Mouse (Mus musculus): ENCODE results near the gene Ccdc73. TPM values are rescaled to one million over a fixed set of nuclear protein-coding genes. Genes with fewer than 3 reads are reported as not detected.

The Ccdc73 gene
- total and polyA plus RNA-seq, 3 experiments = 2.2 to 5.1 (median 2.2) TPM

DNA sequence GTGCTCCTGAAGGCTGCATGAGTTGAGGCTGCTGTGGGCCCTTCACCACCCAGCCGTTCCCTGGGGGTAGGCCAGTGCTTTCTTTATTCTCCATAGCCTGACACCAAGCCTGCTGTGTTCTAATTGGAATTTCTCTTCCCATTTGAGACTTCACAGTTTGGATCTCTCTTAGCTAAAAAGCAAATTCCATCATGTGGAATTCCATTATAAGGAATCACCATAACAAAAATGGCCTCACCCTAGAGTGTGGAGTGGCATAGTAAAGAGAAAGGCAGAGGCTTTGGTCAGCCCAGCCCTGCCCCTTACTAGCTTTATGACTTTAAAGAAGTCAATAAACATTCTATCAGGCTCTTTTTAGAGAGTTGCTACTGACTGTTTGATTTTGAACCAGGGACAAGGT, 180.7 kb downstream of the Ccdc73 start:
- H3K27ac ChIP-seq (ENCODE audit: insufficient read depth, low read depth) = no peak overlapping the region
- no peaks in the 10 kb centered on the region for H3K36me3 ChIP-seq (replicated peaks in 1 of 2; ENCODE audit: control insufficient read depth in 1 of 2, insufficient read depth in 1 of 2, low read length in 1 of 2)
- H3K4me1 ChIP-seq (ENCODE audit: control insufficient read depth in 1 of 2, insufficient read depth in 2 of 2) = no peaks in the 10 kb centered on the region
- H3K27me3 ChIP-seq (replicated peaks) = no peaks in the 10 kb centered on the region
- DNase-seq (ENCODE audit: extremely low read depth) = no peak
- in situ Hi-C loops (cut with MboI; ENCODE audit: low pct_ligation_motif_present, low pct_unique_long_range_greater_than_20kb, low sequenced_read_pairs) (no loop called here), dilution Hi-C loops (cut with MboI; ENCODE audit: extremely low pct_ligation_motif_present, extremely low pct_unique_long_range_greater_than_20kb, low sequenced_read_pairs) (no loop called here)
- no peak for TF ChIP-seq HCFC1 (IDR thresholded peaks at IDR 0.05; ENCODE audit: low read depth, low read length)
- TF ChIP-seq GABPA (IDR thresholded peaks at IDR 0.05; ENCODE audit: insufficient replicate concordance, low read depth, low read length) = no peak
- no peak for TF ChIP-seq POLR2AphosphoS2 (IDR thresholded peaks at IDR 0.05; ENCODE audit: low read depth, low read length)
- TF ChIP-seq RCOR1 (conservative IDR thresholded peaks at IDR 0.05; ENCODE audit: low read depth, low read length) = no peak
- TF ChIP-seq IRF4 (IDR thresholded peaks at IDR 0.05; ENCODE audit: low read depth, low read length) = no peak
- TF ChIP-seq ZMIZ1 (IDR thresholded peaks at IDR 0.05; ENCODE audit: low read depth, low read length) = no peak
- TF ChIP-seq MAFK (IDR thresholded peaks at IDR 0.05; ENCODE audit: insufficient replicate concordance, low read length) = no peak
- no peak for TF ChIP-seq MYC (IDR thresholded peaks at IDR 0.05; ENCODE audit: low read depth, low read length)
- no peak for TF ChIP-seq CHD1 (IDR thresholded peaks at IDR 0.05; ENCODE audit: low read depth, low read length)
- no peak for TF ChIP-seq MAZ (IDR thresholded peaks at IDR 0.05; ENCODE audit: low read depth, low read length)
- no peak for TF ChIP-seq BHLHE40 (IDR thresholded peaks at IDR 0.05; ENCODE audit: low read depth, low read length)
- TF ChIP-seq ELF1 (IDR thresholded peaks at IDR 0.05; ENCODE audit: low read depth, low read length) = no peak
- no peak for TF ChIP-seq CHD2 (IDR thresholded peaks at IDR 0.05; ENCODE audit: low read length)
- no peak for TF ChIP-seq KAT2A (IDR thresholded peaks at IDR 0.05; ENCODE audit: insufficient replicate concordance, low read length)
- no peak for TF ChIP-seq SIN3A (IDR thresholded peaks at IDR 0.05; ENCODE audit: low read length)
- no peak for TF ChIP-seq ZKSCAN1 (IDR thresholded peaks at IDR 0.05; ENCODE audit: borderline replicate concordance, low read depth, low read length)
- no peak for TF ChIP-seq NELFE (IDR thresholded peaks at IDR 0.05; ENCODE audit: low read depth, low read length)
- TF ChIP-seq MAX (IDR thresholded peaks at IDR 0.05; ENCODE audit: low read length) = no peak
- H3K9me3 ChIP-seq (replicated peaks; ENCODE audit: low read length) = no peaks in the 10 kb centered on the region
- H3K4me3 ChIP-seq (replicated peaks in 1 of 3; ENCODE audit: low read depth in 2 of 3, low read length in 2 of 3, poor library complexity in 1 of 3) = no peak overlapping the region
- no peak overlapping the region for H3K4me2 ChIP-seq (ENCODE audit: insufficient read depth, low read depth, poor library complexity, severe bottlenecking)
- H3K79me2 ChIP-seq (replicated peaks; ENCODE audit: control insufficient read depth, extremely low read depth, insufficient read depth, poor library complexity, severe bottlenecking) = no peaks in the 10 kb centered on the region
- no peak overlapping the region for H3K9ac ChIP-seq (ENCODE audit: insufficient read depth, low read depth)

DNA sequence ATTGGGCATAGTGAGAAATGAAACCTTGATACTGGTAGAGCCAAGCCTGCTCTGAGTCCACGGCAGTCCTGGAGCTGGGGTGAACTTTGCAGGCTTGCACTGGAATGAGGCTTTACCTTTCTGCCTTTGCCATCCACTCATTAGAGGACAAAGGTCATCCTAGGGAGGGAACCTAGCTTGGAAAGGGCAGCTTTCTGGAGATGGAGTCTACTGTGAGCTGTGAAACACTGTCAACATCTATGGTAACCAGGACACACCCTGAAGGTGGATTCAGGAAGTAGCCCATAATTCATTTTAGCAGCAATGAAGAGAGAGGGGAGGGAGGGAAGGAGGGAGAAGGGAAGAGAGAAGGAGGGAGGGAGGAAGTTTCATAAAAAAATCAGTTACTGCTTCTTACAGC, 187.9 kb downstream of the Ccdc73 start:
- Histone ChIP-seq H3K9me3 (replicated peaks; ENCODE audit: low read length) (no peaks in the 10 kb centered on the region), H3K9ac (ENCODE audit: insufficient read depth, low read depth) (no peak overlapping the region), H3K27ac (ENCODE audit: insufficient read depth, low read depth) (no peak overlapping the region), H3K4me3 (replicated peaks in 1 of 3; ENCODE audit: low read depth in 2 of 3, low read length in 2 of 3, poor library complexity in 1 of 3) (no peak overlapping the region), H3K4me2 (ENCODE audit: insufficient read depth, low read depth, poor library complexity, severe bottlenecking) (no peak overlapping the region), H3K4me1 (ENCODE audit: control insufficient read depth in 1 of 2, insufficient read depth in 2 of 2) (peaks cover 0 to 3% of the 10 kb centered on the region in 2 experiments; a peak in 1 of 4 replicates), H3K36me3 (replicated peaks in 1 of 2; ENCODE audit: control insufficient read depth in 1 of 2, insufficient read depth in 1 of 2, low read length in 1 of 2) (no peaks in the 10 kb centered on the region), H3K79me2 (replicated peaks; ENCODE audit: control insufficient read depth, extremely low read depth, insufficient read depth, poor library complexity, severe bottlenecking) (no peaks in the 10 kb centered on the region), H3K27me3 (replicated peaks) (no peaks in the 10 kb centered on the region)
- TF ChIP-seq CTCF (conservative IDR thresholded peaks at IDR 0.05 in 1 of 2, IDR thresholded peaks at IDR 0.05 in 1 of 2; ENCODE audit: low read depth in 2 of 2, low read length in 2 of 2) (no peak), MAX (IDR thresholded peaks at IDR 0.05; ENCODE audit: low read length) (no peak), SMC3 (IDR thresholded peaks at IDR 0.05; ENCODE audit: low read depth, low read length) (no peak), USF1 (IDR thresholded peaks at IDR 0.05; ENCODE audit: low read depth, low read length) (no peak), RCOR1 (conservative IDR thresholded peaks at IDR 0.05; ENCODE audit: low read depth, low read length) (no peak), PAX5 (IDR thresholded peaks at IDR 0.05; ENCODE audit: low read length) (no peak), TCF12 (IDR thresholded peaks at IDR 0.05; ENCODE audit: low read depth, low read length) (no peak), NELFE (IDR thresholded peaks at IDR 0.05; ENCODE audit: low read depth, low read length) (no peak), ELF1 (IDR thresholded peaks at IDR 0.05; ENCODE audit: low read depth, low read length) (no peak), E2F4 (IDR thresholded peaks at IDR 0.05; ENCODE audit: insufficient replicate concordance, low read depth, low read length) (no peak), ZKSCAN1 (IDR thresholded peaks at IDR 0.05; ENCODE audit: borderline replicate concordance, low read depth, low read length) (no peak), NRF1 (IDR thresholded peaks at IDR 0.05; ENCODE audit: low read depth, low read length) (no peak), JUND (conservative IDR thresholded peaks at IDR 0.05; ENCODE audit: low read depth, low read length) (no peak), ZC3H11A (IDR thresholded peaks at IDR 0.05; ENCODE audit: low read depth, low read length) (no peak), SIN3A (IDR thresholded peaks at IDR 0.05; ENCODE audit: low read length) (no peak), POLR2AphosphoS2 (IDR thresholded peaks at IDR 0.05; ENCODE audit: low read depth, low read length) (no peak), JUN (IDR thresholded peaks at IDR 0.05; ENCODE audit: insufficient read depth, low read depth, low read length) (no peak), ZNF384 (IDR thresholded peaks at IDR 0.05; ENCODE audit: low read depth, low read length) (no peak)
- dilution Hi-C loops (cut with MboI; ENCODE audit: extremely low pct_ligation_motif_present, extremely low pct_unique_long_range_greater_than_20kb, low sequenced_read_pairs) (no loop called here), in situ Hi-C loops (cut with MboI; ENCODE audit: low pct_ligation_motif_present, low pct_unique_long_range_greater_than_20kb, low sequenced_read_pairs) (no loop called here)
- no peak for DNase-seq (ENCODE audit: extremely low read depth)

Data from CH12.LX (cell line).